Mouse (Mus musculus) neural tube, embryonic 11.5 days (tissue): Measurements from ENCODE around the gene Fhl1. TPM values are rescaled to one million over a fixed set of nuclear protein-coding genes. Genes with fewer than 3 reads are reported as not detected.

ENCODE experiments used
- ATAC-seq: fragments of 200-750 bp; cut with Nextera tagmentation; 2 replicates; pipeline ENCODE4 v1.8.0; 2017; ENCODE audit warnings: moderate number of reproducible peaks, mild to moderate bottlenecking, moderate TSS enrichment, moderate library complexity; ENCODE audit not compliant: insufficient read depth, low FRiP score, low TSS enrichment
- DNase-seq: peaks from one replicate; pipeline ENCODE4 v3.0.0-alpha.2; 2015; ENCODE audit warnings: low spot score
- H3K27ac ChIP-seq: fragments of 300-500 bp; sonication (generic); 2 replicates; pipeline ENCODE4 v1.5.1; 2014; ENCODE audit warnings: low read depth, mild to moderate bottlenecking, low read length
- H3K27me3 ChIP-seq: fragments of 300-500 bp; sonication (generic); 2 replicates; pipeline ENCODE4 v1.6.1; 2014; ENCODE audit warnings: mild to moderate bottlenecking, low read length, mixed read lengths; ENCODE audit not compliant: control insufficient read depth, insufficient read depth
- H3K36me3 ChIP-seq: fragments of 300-500 bp; sonication (generic); 2 replicates; pipeline ENCODE4 v1.6.1; 2014; ENCODE audit warnings: mild to moderate bottlenecking, low read length, moderate library complexity, mixed read lengths; ENCODE audit not compliant: control insufficient read depth, insufficient read depth
- H3K4me1 ChIP-seq: fragments of 300-500 bp; sonication (generic); 2 replicates; pipeline ENCODE4 v1.6.1; 2014; ENCODE audit warnings: low read length, mixed read lengths; ENCODE audit not compliant: control insufficient read depth, insufficient read depth
- H3K4me2 ChIP-seq: fragments of 300-500 bp; sonication (generic); 2 replicates; pipeline ENCODE4 v1.6.1; 2014; ENCODE audit warnings: low read depth, mild to moderate bottlenecking, moderate library complexity
- H3K4me3 ChIP-seq: fragments of 300-500 bp; sonication (generic); 2 replicates; pipeline ENCODE4 v1.5.1; 2014; ENCODE audit warnings: low read depth, low read length
- H3K9ac ChIP-seq: fragments of 300-500 bp; sonication (generic); 2 replicates; pipeline ENCODE4 v1.6.1; 2014; ENCODE audit warnings: mild to moderate bottlenecking, low read length
- H3K9me3 ChIP-seq: fragments of 300-500 bp; sonication (generic); 2 replicates; pipeline ENCODE4 v1.6.1; 2016; ENCODE audit warnings: low read length; ENCODE audit not compliant: control insufficient read depth
- whole genome bisulfite sequencing: fragments of 180-500 bp; shearing (Covaris S2); extraction: QIAGEN DNeasy Blood & Tissue Kit; methylation state at CpG from one replicate; pipeline ENCODE4 v1.1.7; 2014; 5-methylcytosine and 5-hydroxymethylcytosine counted together
- polyA plus RNA-seq: library from polyadenylated mRNA; unstranded; fragments of >200 nt; fragmentation: Nextera tagmentation; extraction: Ambion mirVana; gene quantifications from 2 replicates; pipeline ENCODE4 v1.2.1, GENCODE M21; 2014

Gene Fhl1
- polyA plus RNA-seq, 1 experiment from 2014 or later, result 89.6 TPM

DNA sequence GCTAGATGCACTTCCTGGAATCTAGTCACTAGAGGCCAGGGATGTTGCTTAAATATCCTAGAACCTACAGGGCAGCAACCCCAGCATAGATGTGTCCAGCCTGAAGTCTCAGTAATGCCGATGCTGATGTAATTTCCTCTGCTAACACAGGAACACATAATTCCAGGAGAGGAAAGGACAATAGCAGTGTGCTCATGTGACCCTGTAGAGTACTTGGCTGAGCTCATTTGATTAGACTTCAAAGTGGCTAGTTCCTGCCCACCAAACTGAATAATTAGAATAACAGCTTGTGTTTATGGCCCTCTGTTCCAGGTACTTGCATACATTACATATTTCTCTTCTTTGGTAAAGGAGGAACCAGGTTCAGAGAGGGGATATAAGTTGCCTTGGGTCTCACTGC, 4.6 kb downstream of the Fhl1 start:
- Histone ChIP-seq H3K4me3 (no peak overlapping the region), H3K9ac (no peak overlapping the region), H3K4me1 (no peaks in the 10 kb centered on the region), H3K27ac (no peak overlapping the region), H3K4me2 (no peak overlapping the region), H3K36me3 (no peaks in the 10 kb centered on the region), H3K9me3 (no peaks in the 10 kb centered on the region), H3K27me3 (no peaks in the 10 kb centered on the region)
- DNase-seq (no peak), ATAC-seq (no peak)
- 60% methylated on average over 1 of the region's 1 CpGs for WGBS

DNA sequence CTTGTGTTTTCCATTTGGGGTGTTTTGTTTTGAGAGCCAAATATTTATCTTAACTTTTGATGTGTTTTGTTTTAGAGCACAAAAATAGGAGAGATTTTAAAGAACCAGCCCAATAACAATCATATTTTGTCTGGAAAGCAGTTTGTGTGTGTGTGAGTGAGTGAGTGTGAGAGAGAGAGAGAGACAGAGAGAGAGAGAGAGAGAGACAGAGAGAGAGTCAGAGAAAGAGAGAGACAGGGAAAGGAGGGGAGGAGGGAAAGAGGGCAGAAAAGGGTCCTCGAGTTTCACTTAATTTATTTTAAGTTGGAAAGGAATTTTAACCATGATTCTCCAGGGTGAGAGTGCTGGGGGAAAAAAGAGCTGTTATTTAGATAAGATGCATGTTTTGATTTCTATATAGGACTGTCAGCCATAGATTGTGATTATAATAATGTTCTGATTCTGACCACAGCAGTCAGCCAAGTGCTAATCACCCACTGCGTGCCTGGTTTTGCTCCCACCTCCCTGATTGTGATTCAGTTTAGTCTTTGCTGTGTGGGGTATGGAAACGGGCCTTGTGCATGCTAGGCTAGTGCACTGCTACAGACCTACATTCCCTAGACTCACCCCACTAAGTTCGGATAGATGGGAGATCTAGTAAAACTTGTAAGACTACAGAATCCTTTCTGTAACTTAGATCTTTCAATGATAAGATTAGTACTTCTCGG, 6.4 kb downstream of the Fhl1 start:
- Histone ChIP-seq H3K4me1 (no peaks in the 10 kb centered on the region), H3K9me3 (no peaks in the 10 kb centered on the region), H3K4me3 (no peak overlapping the region), H3K27me3 (no peaks in the 10 kb centered on the region), H3K9ac (no peak overlapping the region), H3K4me2 (no peak overlapping the region), H3K27ac (no peak overlapping the region), H3K36me3 (no peaks in the 10 kb centered on the region)
- ATAC-seq (no peak), DNase-seq (no peak)
- 82% methylated on average over 5 of the region's 5 CpGs for WGBS

DNA sequence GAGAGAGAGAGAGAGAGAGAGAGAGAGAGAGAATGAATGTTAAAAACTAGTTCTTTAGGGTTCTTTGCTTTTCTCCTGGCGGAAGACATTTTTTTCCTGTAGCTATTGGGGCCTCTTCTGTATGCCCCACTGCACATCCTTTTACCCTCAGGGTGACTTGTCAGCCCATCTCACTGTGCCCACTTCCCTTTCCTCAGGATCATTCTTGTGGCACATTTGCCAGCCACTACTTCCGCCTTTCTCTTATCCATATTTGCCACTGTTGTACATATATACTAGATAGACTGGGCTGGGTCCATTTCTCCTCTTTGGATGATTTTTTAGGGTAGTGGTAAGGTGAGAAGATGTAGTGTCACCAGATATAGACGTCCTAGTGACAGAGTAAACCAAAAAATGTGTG, 9.8 kb downstream of the Fhl1 start:
- H3K27me3 ChIP-seq, result no peaks in the 10 kb centered on the region
- 77% methylated on average over 3 of the region's 3 CpGs for WGBS
- ATAC-seq, result no peak
- H3K4me2 ChIP-seq, result no peak overlapping the region
- no peaks in the 10 kb centered on the region for H3K9me3 ChIP-seq
- no peak for DNase-seq
- no peaks in the 10 kb centered on the region for H3K4me1 ChIP-seq
- H3K9ac ChIP-seq, result no peak overlapping the region
- no peak overlapping the region for H3K4me3 ChIP-seq
- no peak overlapping the region for H3K27ac ChIP-seq
- H3K36me3 ChIP-seq, result no peaks in the 10 kb centered on the region

DNA sequence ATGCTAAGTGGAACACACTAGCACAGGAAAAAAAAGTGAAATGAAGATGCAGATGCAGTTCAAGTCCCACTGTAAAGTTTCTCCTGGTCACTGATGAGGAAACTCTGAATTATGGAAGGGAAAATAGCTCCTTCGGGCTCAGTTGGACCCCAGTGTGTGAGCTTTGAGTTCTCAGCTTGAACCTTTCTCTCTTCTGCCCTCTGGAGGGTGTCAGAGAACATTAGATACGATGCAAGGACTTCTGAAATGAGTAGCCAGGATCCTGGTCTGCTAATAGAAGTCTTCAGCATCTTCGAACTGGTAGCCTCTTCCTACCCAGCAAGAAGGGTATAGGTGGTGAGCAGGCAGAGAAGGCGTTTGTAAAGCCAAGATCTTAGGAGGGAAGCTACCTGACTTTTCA, 19.9 kb downstream of the Fhl1 start:
- Histone ChIP-seq H3K9me3 (no peaks in the 10 kb centered on the region), H3K4me1 (no peaks in the 10 kb centered on the region), H3K27ac (no peak overlapping the region), H3K4me3 (no peak overlapping the region), H3K36me3 (no peaks in the 10 kb centered on the region), H3K9ac (no peak overlapping the region), H3K27me3 (no peaks in the 10 kb centered on the region), H3K4me2 (no peak overlapping the region)
- WGBS, result 61% methylated on average over 4 of the region's 4 CpGs
- no peak for DNase-seq
- no peak for ATAC-seq

DNA sequence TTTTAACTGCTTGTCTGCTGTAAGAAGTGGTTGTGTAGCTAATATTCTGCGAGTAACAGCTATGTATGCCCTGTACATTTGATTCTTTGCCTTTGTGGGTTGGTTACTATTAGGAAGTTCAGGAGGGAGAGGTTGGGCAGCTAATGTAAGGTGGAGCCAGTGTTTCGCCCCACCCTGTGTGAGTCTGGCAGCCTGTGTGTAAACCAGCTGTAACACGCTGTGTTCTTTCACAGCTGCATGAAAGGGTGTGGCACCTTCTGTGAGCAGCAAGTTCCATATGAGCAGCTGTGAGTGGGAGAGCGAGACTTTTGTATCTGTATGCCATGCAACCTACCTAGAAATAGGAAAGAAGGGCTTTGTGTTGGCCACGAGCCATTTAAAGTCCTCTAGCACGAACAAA, 20.6 kb downstream of the Fhl1 start:
- Histone ChIP-seq H3K27ac (no peak overlapping the region), H3K36me3 (no peaks in the 10 kb centered on the region), H3K4me1 (no peaks in the 10 kb centered on the region), H3K4me3 (no peak overlapping the region), H3K9ac (no peak overlapping the region), H3K27me3 (no peaks in the 10 kb centered on the region), H3K9me3 (no peaks in the 10 kb centered on the region), H3K4me2 (no peak overlapping the region)
- 84% methylated on average over 6 of the region's 6 CpGs for WGBS
- DNase-seq (no peak), ATAC-seq (no peak)

DNA sequence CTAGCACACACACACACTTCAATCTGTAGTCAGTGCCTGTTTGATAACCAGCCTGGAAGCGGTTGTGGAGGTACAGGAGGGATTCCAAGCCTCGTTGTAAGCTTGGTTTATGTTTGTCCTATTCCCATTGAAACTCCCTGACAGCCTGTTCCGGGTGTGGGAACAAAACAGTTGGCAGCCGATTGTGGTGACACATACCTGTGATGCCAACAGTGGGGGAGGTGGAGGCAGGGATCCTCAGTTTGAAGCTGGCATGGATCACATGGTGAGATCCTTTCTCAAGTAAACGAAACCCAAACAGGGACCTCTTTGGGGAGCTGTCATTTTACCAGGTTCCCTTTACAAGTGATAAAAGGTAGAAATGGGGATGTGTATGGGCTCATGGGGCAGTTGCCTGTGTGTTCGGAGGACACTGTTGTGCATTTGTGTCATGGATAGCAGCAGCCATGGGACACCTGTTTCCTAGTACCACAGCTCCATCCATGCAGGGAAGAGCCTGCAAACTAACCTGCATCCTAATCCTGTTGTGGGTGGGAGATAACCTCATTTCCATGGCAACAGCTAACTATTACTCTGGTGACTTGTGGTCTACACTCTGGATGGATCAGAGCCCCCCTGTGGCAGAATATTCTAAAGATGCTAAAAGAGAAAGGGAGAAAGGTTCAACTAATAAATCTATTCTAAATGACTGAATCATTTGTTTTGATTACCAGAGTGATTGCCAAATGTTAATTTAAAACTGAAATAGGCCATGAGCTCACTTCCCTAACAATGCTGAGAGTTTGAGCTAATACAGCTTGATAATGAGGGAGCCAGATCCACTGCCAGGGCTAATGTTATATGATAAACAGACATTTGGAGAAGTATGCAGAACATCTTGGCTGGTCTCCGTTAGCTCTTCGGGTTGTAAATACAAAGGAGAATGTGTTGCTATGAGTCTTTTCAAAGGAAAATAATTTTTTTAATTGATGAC, 22.0 kb downstream of the Fhl1 start:
- no peaks in the 10 kb centered on the region for H3K27me3 ChIP-seq
- no peak for ATAC-seq
- H3K9me3 ChIP-seq, result no peaks in the 10 kb centered on the region
- no peak overlapping the region for H3K4me2 ChIP-seq
- no peaks in the 10 kb centered on the region for H3K4me1 ChIP-seq
- DNase-seq, result no peak
- H3K27ac ChIP-seq, result no peak overlapping the region
- H3K4me3 ChIP-seq, result no peak overlapping the region
- WGBS, result 83% methylated on average over 8 of the region's 8 CpGs
- no peak overlapping the region for H3K9ac ChIP-seq
- no peaks in the 10 kb centered on the region for H3K36me3 ChIP-seq

DNA sequence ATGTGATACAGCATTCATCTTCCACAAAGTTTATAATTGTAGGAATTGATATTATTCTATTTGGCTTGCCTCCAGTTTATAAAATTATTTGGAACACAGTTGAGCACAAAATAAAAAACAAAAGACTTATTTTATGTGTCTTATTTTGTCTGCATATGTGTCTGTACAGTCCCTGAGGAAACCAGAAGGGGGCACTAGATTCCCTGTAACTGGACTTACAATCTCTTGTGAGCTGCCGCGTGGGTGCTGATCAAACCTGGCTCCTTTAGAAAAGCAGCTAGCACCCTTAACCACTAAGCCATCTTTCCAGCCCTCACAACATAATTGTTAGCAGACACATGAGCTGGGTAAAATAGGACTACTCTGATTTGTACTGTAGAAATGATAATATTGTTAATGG, 24.1 kb downstream of the Fhl1 start:
- Histone ChIP-seq H3K27me3 (no peaks in the 10 kb centered on the region), H3K36me3 (no peaks in the 10 kb centered on the region), H3K27ac (no peak overlapping the region), H3K4me2 (no peak overlapping the region), H3K4me3 (no peak overlapping the region), H3K9ac (no peak overlapping the region), H3K9me3 (no peaks in the 10 kb centered on the region), H3K4me1 (no peaks in the 10 kb centered on the region)
- 52% methylated on average over 2 of the region's 2 CpGs for WGBS
- DNase-seq, result peak; percentile 20
- ATAC-seq, result no peak

DNA sequence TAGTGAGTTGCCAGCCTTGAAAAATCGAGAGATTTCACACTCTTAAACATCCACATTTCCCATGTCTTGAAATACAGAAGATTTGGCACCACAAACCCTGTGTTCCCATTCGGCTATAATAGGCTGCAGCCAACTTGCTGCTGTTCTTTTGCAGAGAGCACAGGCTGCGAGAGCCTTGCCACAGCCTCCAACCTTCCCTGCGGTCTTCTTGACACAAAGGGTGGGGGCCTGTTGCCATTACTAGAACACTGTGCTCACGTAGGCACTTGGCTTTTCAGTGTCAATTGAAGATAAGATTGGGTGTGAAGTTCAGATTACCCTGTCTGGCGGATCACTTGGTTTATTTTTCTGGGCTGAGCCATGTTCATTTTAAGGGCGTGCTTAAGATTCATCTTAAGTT, 24.8 kb downstream of the Fhl1 start:
- Histone ChIP-seq H3K9me3 (no peaks in the 10 kb centered on the region), H3K27ac (no peak overlapping the region), H3K36me3 (no peaks in the 10 kb centered on the region), H3K4me2 (no peak overlapping the region), H3K9ac (no peak overlapping the region), H3K4me3 (no peak overlapping the region), H3K4me1 (no peaks in the 10 kb centered on the region), H3K27me3 (no peaks in the 10 kb centered on the region)
- no peak for DNase-seq
- ATAC-seq, result no peak
- 87% methylated on average over 7 of the region's 7 CpGs for WGBS
